Mouse (Mus musculus) liver, postnatal 0 days (tissue): ENCODE measurements around the gene Ube2cbp. TPM values are rescaled to one million over a fixed set of nuclear protein-coding genes. Genes with fewer than 3 reads are reported as not detected.

Experiments
- ATAC-seq: fragments of 200-750 bp; cut with Nextera tagmentation; 2 replicates; pipeline ENCODE4 v1.8.0; 2017; ENCODE audit warnings: mild to moderate bottlenecking, moderate library complexity
- DNase-seq: peaks from one replicate; pipeline ENCODE4 v3.0.0-alpha.2; 2016
- H3K27ac ChIP-seq: fragments of 300-500 bp; sonication (generic); 2 replicates; pipeline ENCODE4 v1.5.1; 2014; ENCODE audit warnings: antibody characterized with exemption, moderate library complexity, mild to moderate bottlenecking, low read depth
- H3K27me3 ChIP-seq: fragments of 300-500 bp; sonication (generic); 2 replicates; pipeline ENCODE4 v1.6.1; 2014; ENCODE audit warnings: low read length, control low read depth, mixed read lengths; ENCODE audit not compliant: insufficient read depth
- H3K36me3 ChIP-seq: fragments of 300-500 bp; sonication (generic); replicated peaks from 2 replicates; pipeline ENCODE4 v1.6.1; 2014; ENCODE audit warnings: mild to moderate bottlenecking, control low read depth, low read length, moderate library complexity, mixed read lengths; ENCODE audit not compliant: insufficient read depth
- H3K4me1 ChIP-seq: fragments of 300-500 bp; sonication (generic); 2 replicates; pipeline ENCODE4 v1.6.1; 2014; ENCODE audit warnings: antibody characterized with exemption, mild to moderate bottlenecking, control low read depth; ENCODE audit not compliant: insufficient read depth
- H3K4me2 ChIP-seq: fragments of 300-500 bp; sonication (generic); 2 replicates; pipeline ENCODE4 v1.6.1; 2014; ENCODE audit warnings: low read depth, mild to moderate bottlenecking, low read length, moderate library complexity, mixed read lengths
- H3K4me3 ChIP-seq: fragments of 300-500 bp; sonication (generic); 2 replicates; pipeline ENCODE4 v1.5.1; 2014; ENCODE audit warnings: low read depth, low read length
- H3K9ac ChIP-seq: fragments of 300-500 bp; sonication (generic); replicated peaks from 2 replicates; pipeline ENCODE4 v1.6.1; 2014; ENCODE audit warnings: mild to moderate bottlenecking, moderate library complexity
- H3K9me3 ChIP-seq: fragments of 300-500 bp; sonication (generic); 2 replicates; pipeline ENCODE4 v1.6.1; 2016; ENCODE audit warnings: mild to moderate bottlenecking, control low read depth, low read length, mixed read lengths
- CTCF ChIP-seq: sonication (generic); IDR thresholded peaks from 2 replicates; pipeline ENCODE4 v1.5.1; 2016; ENCODE audit warnings: antibody characterized with exemption, low read depth
- EP300 ChIP-seq: IDR thresholded peaks from 2 replicates; pipeline ENCODE4 v1.6.1; 2016; ENCODE audit warnings: antibody characterized with exemption, low read depth, mild to moderate bottlenecking
- WGBS: fragments of 180-500 bp; shearing (Covaris S2); extraction: QIAGEN DNeasy Blood & Tissue Kit; methylation state at CpG from one replicate; pipeline ENCODE4 v1.1.7; 2014; ENCODE audit not compliant: insufficient replicate concordance; 5-methylcytosine and 5-hydroxymethylcytosine counted together
- polyA plus RNA-seq: library from polyadenylated mRNA; unstranded; fragments of >200 nt; fragmentation: Nextera tagmentation; extraction: Ambion mirVana; gene quantifications from 2 replicates; pipeline ENCODE4 v1.2.1, GENCODE M21; 2015

Ube2cbp gene
- polyA plus RNA-seq, 1 experiment from 2014 or later, result 2.5 TPM

- DNase-seq (peak; percentile 32), ATAC-seq (peak; percentile 46; the same call in 1 of the 2 replicates)
- peaks cover 6% of the 10 kb centered on the region for H3K4me1 ChIP-seq
- H3K9me3 ChIP-seq, result no peaks in the 10 kb centered on the region
- no peak overlapping the region for H3K4me3 ChIP-seq
- H3K36me3 ChIP-seq, result no peaks in the 10 kb centered on the region
- no peak for TF ChIP-seq EP300
- TF ChIP-seq CTCF, result peak; percentile 54
- H3K27ac ChIP-seq, result peak overlapping the region; percentile 73
- no peak overlapping the region for H3K9ac ChIP-seq
- H3K27me3 ChIP-seq, result no peaks in the 10 kb centered on the region
- no peak overlapping the region for H3K4me2 ChIP-seq
- WGBS, result 64% methylated on average over 6 of the region's 6 CpGs
Measured at GRCm38 (mm10) chr9:86395785-86396184, 69.0 kb downstream of the Ube2cbp start.

DNA sequence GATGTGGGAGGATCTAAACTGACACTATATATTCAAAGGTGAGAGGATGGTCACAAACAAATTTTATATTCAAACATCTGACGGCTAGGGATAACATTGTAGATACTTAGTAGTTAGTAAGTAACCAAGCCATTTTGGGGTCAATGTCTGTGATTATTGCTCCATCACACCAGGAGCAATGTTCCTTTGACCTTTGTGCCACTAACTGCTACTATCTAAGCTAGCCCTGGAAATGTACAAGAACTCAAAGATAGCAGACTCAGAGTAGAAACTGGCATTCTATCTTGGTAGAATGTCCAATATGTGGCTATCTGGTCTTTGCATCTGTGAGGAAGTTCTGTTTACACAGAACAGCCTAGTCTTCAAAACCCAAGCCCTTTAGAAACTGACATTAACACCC is 69.7 kb downstream of the Ube2cbp start:
- H3K9ac ChIP-seq, result no peak overlapping the region
- H3K4me1 ChIP-seq, result peaks cover 6% of the 10 kb centered on the region
- DNase-seq (no peak), ATAC-seq (peak; percentile 91)
- peak overlapping the region; percentile 73 for H3K27ac ChIP-seq
- no peaks in the 10 kb centered on the region for H3K36me3 ChIP-seq
- H3K4me3 ChIP-seq, result no peak overlapping the region
- TF ChIP-seq CTCF (no peak), EP300 (peak; percentile 34; the same call in 1 of the 2 replicates)
- H3K4me2 ChIP-seq, result no peak overlapping the region
- no peaks in the 10 kb centered on the region for H3K9me3 ChIP-seq
- WGBS, result 55% methylated on average over 1 of the region's 1 CpGs
- H3K27me3 ChIP-seq, result no peaks in the 10 kb centered on the region

DNA sequence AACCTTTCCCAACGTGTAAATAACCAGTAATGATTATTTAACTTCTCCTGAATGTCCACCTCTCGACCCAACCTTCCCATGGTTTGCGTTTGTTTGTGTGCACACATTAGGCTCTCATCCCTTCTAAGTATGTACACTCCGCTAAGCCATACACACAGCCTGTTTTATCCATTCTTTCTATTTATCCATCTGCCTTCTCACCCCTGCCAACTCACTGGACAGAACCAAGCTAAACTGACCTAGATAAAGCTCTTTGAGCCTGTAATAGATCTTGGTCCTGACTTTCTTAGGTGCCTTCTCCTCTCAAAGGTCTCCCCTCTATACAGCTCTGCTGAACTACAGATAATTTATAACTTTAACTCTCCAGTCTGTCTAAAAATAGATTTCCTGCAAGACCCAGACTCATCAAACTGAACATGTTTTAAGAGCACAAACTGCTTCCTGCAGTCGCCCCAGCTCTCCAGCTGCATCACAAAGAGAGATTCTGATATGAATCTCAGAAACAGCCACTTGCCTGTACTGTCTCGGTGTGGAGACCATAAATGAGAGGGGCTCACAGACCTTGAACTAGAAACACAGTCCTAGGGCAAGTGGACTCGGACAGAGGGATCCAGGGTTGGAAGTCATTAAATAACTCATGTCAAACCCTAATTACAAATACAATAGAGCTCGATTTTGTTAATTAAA is 71.0 kb downstream of the Ube2cbp start:
- Histone ChIP-seq H3K27ac (no peak overlapping the region), H3K4me2 (no peak overlapping the region), H3K36me3 (no peaks in the 10 kb centered on the region), H3K9me3 (no peaks in the 10 kb centered on the region), H3K4me1 (peaks cover 6% of the 10 kb centered on the region), H3K9ac (no peak overlapping the region), H3K27me3 (no peaks in the 10 kb centered on the region), H3K4me3 (no peak overlapping the region)
- no peak for TF ChIP-seq EP300
- TF ChIP-seq CTCF, result no peak
- WGBS, result 37% methylated on average over 8 of the region's 8 CpGs
- DNase-seq (no peak), ATAC-seq (no peak)

DNA sequence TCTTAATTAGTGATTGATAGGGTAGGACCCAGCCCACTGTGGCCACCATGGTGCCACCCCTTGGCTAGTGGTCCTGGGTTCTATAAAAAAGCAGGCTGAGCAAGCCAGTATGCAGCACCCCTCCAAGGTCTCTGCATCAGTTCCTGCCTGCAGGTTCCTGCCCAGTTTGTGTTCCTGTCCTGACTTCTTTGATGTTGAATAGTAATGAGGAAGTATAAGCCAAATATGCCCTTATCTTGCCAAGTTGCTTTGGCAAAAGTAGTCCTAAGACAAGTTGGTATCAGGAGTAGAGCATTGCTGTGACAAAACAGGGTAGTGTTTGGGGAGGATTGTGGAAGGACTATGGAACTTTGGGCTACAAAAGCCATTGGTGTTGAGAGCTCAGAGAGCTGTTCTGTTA is 73.3 kb downstream of the Ube2cbp start:
- no peaks in the 10 kb centered on the region for H3K27me3 ChIP-seq
- H3K36me3 ChIP-seq, result no peaks in the 10 kb centered on the region
- no peak overlapping the region for H3K9ac ChIP-seq
- no peak overlapping the region for H3K4me2 ChIP-seq
- H3K4me3 ChIP-seq, result no peak overlapping the region
- TF ChIP-seq EP300, result no peak
- TF ChIP-seq CTCF, result no peak
- no peak overlapping the region for H3K27ac ChIP-seq
- no peak for ATAC-seq
- peaks cover 6% of the 10 kb centered on the region for H3K4me1 ChIP-seq
- no peaks in the 10 kb centered on the region for H3K9me3 ChIP-seq
- no peak for DNase-seq

- Histone ChIP-seq H3K4me3 (no peak overlapping the region), H3K4me2 (no peak overlapping the region), H3K9ac (no peak overlapping the region), H3K9me3 (no peaks in the 10 kb centered on the region), H3K36me3 (no peaks in the 10 kb centered on the region), H3K4me1 (peaks cover 6% of the 10 kb centered on the region), H3K27me3 (no peaks in the 10 kb centered on the region), H3K27ac (no peak overlapping the region)
- ATAC-seq (no peak), DNase-seq (no peak)
- 93% methylated on average over 2 of the region's 2 CpGs for WGBS
- no peak for TF ChIP-seq EP300
- no peak for TF ChIP-seq CTCF
Measured at GRCm38 (mm10) chr9:86390713-86391112, 74.0 kb downstream of the Ube2cbp start.

GRCm38 (mm10) chr9:86388538-86388937 is 76.2 kb downstream of the Ube2cbp start:
- TF ChIP-seq EP300, result no peak
- no peak for TF ChIP-seq CTCF
- ATAC-seq, result no peak
- H3K36me3 ChIP-seq, result no peaks in the 10 kb centered on the region
- H3K4me1 ChIP-seq, result peaks cover under 1% of the 10 kb centered on the region; the same call in 1 of the 2 replicates
- 72% methylated on average over 4 of the region's 4 CpGs for whole genome bisulfite sequencing
- H3K4me3 ChIP-seq, result no peak overlapping the region
- no peak overlapping the region for H3K9ac ChIP-seq
- H3K27me3 ChIP-seq, result no peaks in the 10 kb centered on the region
- H3K9me3 ChIP-seq, result no peaks in the 10 kb centered on the region
- DNase-seq, result no peak
- H3K4me2 ChIP-seq, result no peak overlapping the region
- H3K27ac ChIP-seq, result no peak overlapping the region

GRCm38 (mm10) chr9:86376923-86377322 is 87.8 kb downstream of the Ube2cbp start:
- no peaks in the 10 kb centered on the region for H3K9me3 ChIP-seq
- no peak overlapping the region for H3K9ac ChIP-seq
- no peak overlapping the region for H3K27ac ChIP-seq
- no peaks in the 10 kb centered on the region for H3K36me3 ChIP-seq
- H3K4me2 ChIP-seq, result no peak overlapping the region
- H3K4me3 ChIP-seq, result no peak overlapping the region
- no peaks in the 10 kb centered on the region for H3K4me1 ChIP-seq
- ATAC-seq (no peak), DNase-seq (no peak)
- WGBS, result 46% methylated on average over 2 of the region's 2 CpGs
- TF ChIP-seq CTCF, result no peak
- no peak for TF ChIP-seq EP300
- H3K27me3 ChIP-seq, result no peaks in the 10 kb centered on the region
